Mouse (Mus musculus): Measurements from ENCODE around the gene Kel. TPM values are rescaled to one million over a fixed set of nuclear protein-coding genes. Genes with fewer than 3 reads are reported as not detected.

Gene Kel
- polyA plus RNA-seq, 1 experiment from 2014 or later = 0.56 TPM

DNA sequence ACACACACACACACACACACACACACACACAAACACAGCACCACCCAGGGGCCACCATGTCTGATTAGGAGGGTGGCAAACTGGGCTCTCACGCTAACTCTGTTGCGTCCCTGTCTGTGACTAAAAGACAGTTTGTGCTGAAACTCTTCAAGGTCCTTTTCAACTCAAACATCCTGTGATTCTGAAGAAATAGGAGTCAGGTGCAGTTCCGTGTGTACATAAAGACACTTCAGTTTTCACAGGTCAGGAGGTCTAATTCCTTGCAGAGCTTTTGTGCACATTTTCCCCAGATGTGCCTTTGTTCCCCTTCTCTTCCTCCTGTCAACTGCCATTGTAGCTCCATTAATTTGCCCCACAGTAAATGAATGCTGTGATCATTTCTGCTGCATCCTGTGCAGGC lies 63.7 kb downstream of the Kel start:
- Histone ChIP-seq H3K36me3 (ENCODE audit: control insufficient read depth, insufficient read depth, low read length) (no peaks in the 10 kb centered on the region), H3K27me3 (replicated peaks; ENCODE audit: control insufficient read depth, insufficient read depth, low read length) (no peaks in the 10 kb centered on the region), H3K27ac (ENCODE audit: low read depth, low read length) (no peak overlapping the region), H3K4me1 (ENCODE audit: control insufficient read depth, insufficient read depth, low read length) (no peaks in the 10 kb centered on the region), H3K9me3 (replicated peaks; ENCODE audit: control insufficient read depth, low read length) (no peaks in the 10 kb centered on the region), H3K4me3 (ENCODE audit: low read depth, low read length) (no peak overlapping the region), H3K4me2 (ENCODE audit: low read length) (no peak overlapping the region), H3K9ac (ENCODE audit: low read length) (no peak overlapping the region)
- ATAC-seq = no peak
- WGBS = 66% methylated on average over 3 of the region's 3 CpGs
- peak; percentile 4 for DNase-seq (ENCODE audit: low spot score)

DNA sequence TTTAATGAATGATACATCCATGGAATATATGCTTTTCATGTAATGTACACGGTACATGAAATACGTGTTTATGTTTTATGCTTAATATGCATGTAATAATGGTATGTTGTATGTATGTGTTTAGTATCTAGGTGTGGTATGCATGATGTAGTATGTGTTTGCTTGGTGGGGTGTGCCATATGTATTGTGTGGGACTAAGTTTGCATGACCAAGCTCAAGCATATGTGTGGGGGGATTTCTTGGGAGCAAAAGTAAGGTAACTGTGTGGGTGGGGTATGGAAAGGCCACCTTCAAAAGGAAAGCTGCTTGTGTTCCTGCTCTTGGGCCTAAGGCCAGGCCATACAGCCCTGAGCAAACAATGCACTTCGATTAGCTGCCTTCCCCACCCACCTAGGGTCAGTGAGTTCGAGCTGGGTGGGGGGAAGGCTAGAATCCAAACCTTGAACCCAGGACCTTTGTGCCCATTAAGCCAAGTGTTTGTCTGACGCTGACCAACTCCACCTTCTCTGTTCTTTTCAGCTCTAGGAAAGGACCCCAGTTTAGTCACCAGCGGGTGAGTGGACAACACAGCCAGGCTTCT lies 66.1 kb downstream of the Kel start:
- no peak overlapping the region for H3K9ac ChIP-seq (ENCODE audit: low read length)
- H3K27me3 ChIP-seq (replicated peaks; ENCODE audit: control insufficient read depth, insufficient read depth, low read length) = no peaks in the 10 kb centered on the region
- no peak for DNase-seq (ENCODE audit: low spot score)
- ATAC-seq = no peak
- no peaks in the 10 kb centered on the region for H3K36me3 ChIP-seq (ENCODE audit: control insufficient read depth, insufficient read depth, low read length)
- H3K4me1 ChIP-seq (ENCODE audit: control insufficient read depth, insufficient read depth, low read length) = no peaks in the 10 kb centered on the region
- no peak overlapping the region for H3K4me2 ChIP-seq (ENCODE audit: low read length)
- no peak overlapping the region for H3K27ac ChIP-seq (ENCODE audit: low read depth, low read length)
- WGBS = 85% methylated on average over 6 of the region's 6 CpGs
- no peaks in the 10 kb centered on the region for H3K9me3 ChIP-seq (replicated peaks; ENCODE audit: control insufficient read depth, low read length)
- no peak overlapping the region for H3K4me3 ChIP-seq (ENCODE audit: low read depth, low read length)

DNA sequence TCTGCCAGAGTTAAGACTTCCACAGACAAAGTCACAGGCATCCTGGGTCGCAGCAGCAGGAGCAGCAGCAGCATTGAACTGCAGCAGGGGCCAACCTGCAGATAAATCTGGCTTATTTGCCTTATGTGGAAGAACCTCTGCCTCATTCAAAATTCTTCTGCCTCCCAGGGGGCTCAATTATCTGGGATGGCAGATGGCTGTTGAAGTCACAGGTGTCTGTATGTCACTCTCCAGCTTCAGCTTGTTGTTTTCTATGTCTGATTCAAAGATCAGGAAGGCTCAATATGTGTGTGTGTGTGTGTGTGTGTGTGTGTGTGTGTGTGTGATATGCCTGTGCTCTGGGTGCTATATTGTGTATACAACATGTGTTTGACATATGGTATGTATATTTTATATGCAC lies 66.7 kb downstream of the Kel start:
- no peak overlapping the region for H3K4me3 ChIP-seq (ENCODE audit: low read depth, low read length)
- H3K27ac ChIP-seq (ENCODE audit: low read depth, low read length) = no peak overlapping the region
- H3K9me3 ChIP-seq (replicated peaks; ENCODE audit: control insufficient read depth, low read length) = no peaks in the 10 kb centered on the region
- H3K36me3 ChIP-seq (ENCODE audit: control insufficient read depth, insufficient read depth, low read length) = no peaks in the 10 kb centered on the region
- no peak overlapping the region for H3K9ac ChIP-seq (ENCODE audit: low read length)
- H3K4me2 ChIP-seq (ENCODE audit: low read length) = no peak overlapping the region
- ATAC-seq = peak; percentile 65
- H3K27me3 ChIP-seq (replicated peaks; ENCODE audit: control insufficient read depth, insufficient read depth, low read length) = no peaks in the 10 kb centered on the region
- H3K4me1 ChIP-seq (ENCODE audit: control insufficient read depth, insufficient read depth, low read length) = no peaks in the 10 kb centered on the region
- DNase-seq (ENCODE audit: low spot score) = peak; percentile 52
- 21% methylated on average over 1 of the region's 1 CpGs for WGBS

Other genes starting within 250 kb of the Kel start
- gene Prss1, start 245.4 kb downstream of the Kel start, polyA plus RNA-seq (2014; fragmentation: Nextera tagmentation; extraction: Ambion mirVana) = not detected in 2 replicates
- not detected in 2 replicates for gene Prss2, start 182.6 kb downstream of the Kel start, polyA plus RNA-seq (2014; fragmentation: Nextera tagmentation; extraction: Ambion mirVana)
- gene Ephb6, start 98.9 kb downstream of the Kel start, polyA plus RNA-seq (2014; fragmentation: Nextera tagmentation; extraction: Ambion mirVana) = 20.2 and 24.7 TPM in 2 replicates
- 0.54 and 0.55 TPM in 2 replicates for gene Trpv6, start 67.9 kb downstream of the Kel start, polyA plus RNA-seq (2014; fragmentation: Nextera tagmentation; extraction: Ambion mirVana)
- not detected in 2 replicates for gene Trpv5, start 23.6 kb downstream of the Kel start, polyA plus RNA-seq (2014; fragmentation: Nextera tagmentation; extraction: Ambion mirVana)
- not detected in 2 replicates for gene Llcfc1, start 19.9 kb downstream of the Kel start, polyA plus RNA-seq (2014; fragmentation: Nextera tagmentation; extraction: Ambion mirVana)
- gene Olfr459, start 70.8 kb upstream of the Kel start, polyA plus RNA-seq (2014; fragmentation: Nextera tagmentation; extraction: Ambion mirVana) = not detected in 2 replicates
- not detected in 2 replicates for gene Pip, start 143.2 kb upstream of the Kel start, polyA plus RNA-seq (2014; fragmentation: Nextera tagmentation; extraction: Ambion mirVana)
- not detected in 2 replicates for gene Sval2, start 148.7 kb upstream of the Kel start, polyA plus RNA-seq (2014; fragmentation: Nextera tagmentation; extraction: Ambion mirVana)
- not detected in 2 replicates for gene Sval1, start 247.3 kb upstream of the Kel start, polyA plus RNA-seq (2014; fragmentation: Nextera tagmentation; extraction: Ambion mirVana)

Data from forebrain, embryonic 14.5 days (tissue).